In genomic region chr1:169240377-169240776, GRCm38 (mm10) we compare ENCODE assay signal across 24 mouse cellular contexts.
DNase-seq lines count a peak whose midpoint lies in the region; ATAC-seq lines count a peak whose summit lies in the region.
"Had no signal": no experiment of that assay in that cellular context is flagged by ENCODE, and none has a peak within 500 bp of the region (broad histone marks: within the 10 kb centered on the region; RNA-seq: fewer than 3 reads in every experiment).

No protein-coding gene starts in this region.

- no peak for ATAC-seq in heart, embryonic 11.5 days (replicated peaks; ENCODE audit: insufficient number of reproducible peaks, low FRiP score, low TSS enrichment)
- ATAC-seq in kidney, embryonic 16.5 days (ENCODE audit: low FRiP score, low TSS enrichment): no peak
- ATAC-seq: forebrain, postnatal 0 days; intestine, embryonic 16.5 days; liver, embryonic 12.5 days; liver, postnatal 0 days had no signal

- DNase-seq in heart, adult 11 months: peak; percentile 19
- DNase-seq in kidney, postnatal 4 days: no peak
- peak; percentile 28 to 35 for DNase-seq in kidney, postnatal 25 days
- DNase-seq in right cerebral cortex, postnatal 36 days (ENCODE audit: low spot score in 2 of 2): no peak
- no peak for DNase-seq in thymus, postnatal 4 days
- DNase-seq: adrenal gland, adult 8-10 months; cerebellum, adult 9-10 months; forebrain, postnatal 0 days; gastrocnemius, postnatal 10 days; liver, postnatal 0 days; lung, postnatal 36 days; thymus, adult 2 months; thymus, postnatal 36 days had no signal

- no peak overlapping the region for H3K4me3 ChIP-seq in heart, embryonic 11.5 days (ENCODE audit: low read depth, low read length)
- H3K4me3 ChIP-seq in kidney, embryonic 16.5 days (ENCODE audit: low read length): no peak overlapping the region
- H3K4me3 ChIP-seq: embryonic facial prominence, embryonic 15.5 days; forebrain, embryonic 12.5 days; heart, embryonic 15.5 days; hindbrain, embryonic 12.5 days; left cerebral cortex, adult 2 months; liver, embryonic 12.5 days; neural tube, embryonic 13.5 days had no signal

- H3K9ac ChIP-seq in heart, embryonic 11.5 days (ENCODE audit: low read depth, low read length): no peak overlapping the region
- H3K9ac ChIP-seq in kidney, embryonic 16.5 days (replicated peaks; ENCODE audit: low read length): no peak overlapping the region
- H3K9ac ChIP-seq: embryonic facial prominence, embryonic 15.5 days; forebrain, embryonic 12.5 days; forebrain, postnatal 0 days; heart, embryonic 15.5 days; hindbrain, embryonic 12.5 days; liver, embryonic 12.5 days; liver, postnatal 0 days; neural tube, embryonic 13.5 days had no signal

- H3K4me1 ChIP-seq in heart, embryonic 11.5 days (ENCODE audit: control insufficient read depth, insufficient read depth, low read length): peaks cover 11% of the 10 kb centered on the region
- H3K4me1 ChIP-seq in kidney, embryonic 16.5 days (ENCODE audit: insufficient read depth, low read length): peaks cover 15% of the 10 kb centered on the region; the same call in 1 of the 2 replicates
- H3K4me1 ChIP-seq: embryonic facial prominence, embryonic 15.5 days; liver, embryonic 12.5 days had no signal

- H3K36me3 ChIP-seq in heart, embryonic 11.5 days (ENCODE audit: control insufficient read depth, insufficient read depth, low read length): no peaks in the 10 kb centered on the region
- no peaks in the 10 kb centered on the region for H3K36me3 ChIP-seq in kidney, embryonic 16.5 days (ENCODE audit: insufficient read depth, low read length)
- H3K36me3 ChIP-seq: embryonic facial prominence, embryonic 15.5 days; forebrain, embryonic 12.5 days; heart, embryonic 15.5 days; hindbrain, embryonic 12.5 days; liver, embryonic 12.5 days; neural tube, embryonic 13.5 days had no signal

- no peak overlapping the region for H3K27ac ChIP-seq in heart, embryonic 11.5 days (ENCODE audit: low read depth, low read length)
- peak overlapping the region; percentile 27 for H3K27ac ChIP-seq in kidney, embryonic 16.5 days (ENCODE audit: low read length)
- H3K27ac ChIP-seq: embryonic facial prominence, embryonic 15.5 days; forebrain, embryonic 12.5 days; heart, embryonic 15.5 days; hindbrain, embryonic 12.5 days; left cerebral cortex, adult 2 months; liver, embryonic 12.5 days; neural tube, embryonic 13.5 days had no signal

- WGBS in heart, embryonic 11.5 days (ENCODE audit: insufficient replicate concordance): 78% methylated on average over 2 of the region's 2 CpGs
- WGBS in kidney, embryonic 16.5 days: 47% methylated on average over 2 of the region's 2 CpGs

- H3K27me3 ChIP-seq in heart, embryonic 11.5 days (ENCODE audit: control insufficient read depth, insufficient read depth, low read length): no peaks in the 10 kb centered on the region
- H3K27me3 ChIP-seq in kidney, embryonic 16.5 days (ENCODE audit: insufficient read depth, low read length): no peaks in the 10 kb centered on the region
- H3K27me3 ChIP-seq: embryonic facial prominence, embryonic 15.5 days; forebrain, embryonic 12.5 days; heart, embryonic 15.5 days; hindbrain, embryonic 12.5 days; liver, embryonic 12.5 days; neural tube, embryonic 13.5 days had no signal

- no peak overlapping the region for H3K4me2 ChIP-seq in heart, embryonic 11.5 days
- no peak overlapping the region for H3K4me2 ChIP-seq in kidney, embryonic 16.5 days (replicated peaks; ENCODE audit: low read depth, low read length)
- H3K4me2 ChIP-seq: embryonic facial prominence, embryonic 15.5 days; forebrain, embryonic 12.5 days; heart, embryonic 15.5 days; hindbrain, embryonic 12.5 days; liver, embryonic 12.5 days; midbrain, embryonic 11.5 days; neural tube, embryonic 13.5 days had no signal

- H3K9me3 ChIP-seq in heart, embryonic 11.5 days (replicated peaks; ENCODE audit: control insufficient read depth, low read length): no peaks in the 10 kb centered on the region
- no peaks in the 10 kb centered on the region for H3K9me3 ChIP-seq in kidney, embryonic 16.5 days (ENCODE audit: low read length)
- H3K9me3 ChIP-seq: embryonic facial prominence, embryonic 15.5 days; forebrain, embryonic 12.5 days; heart, embryonic 15.5 days; hindbrain, embryonic 12.5 days; liver, embryonic 12.5 days; neural tube, embryonic 13.5 days had no signal

Comparison
In these comparisons a context has a peak if more than half of its experiments do, and no peak if none do; other contexts are left out.
1. DNase-seq: peak in heart, adult 11 months (single experiment) and kidney, postnatal 25 days (2 of 2); none in kidney, postnatal 4 days (0 of 2), right cerebral cortex, postnatal 36 days (0 of 2) and thymus, postnatal 4 days (single experiment).